Mouse (Mus musculus) cerebellum, adult 18-20 months (tissue): Measurements from ENCODE around the gene Tesmin.

ENCODE experiments used
- DNase-seq, 2 experiments: peaks; one replicate each; pipeline ENCODE4 v3.0.0; 2021

Gene Tesmin

GRCm38 (mm10) chr19:3449248-3449647, 60.6 kb downstream of the Tesmin start:
- no peak for DNase-seq

- no peak for DNase-seq
These were observed 62.1 kb downstream of the Tesmin start for GRCm38 (mm10) chr19:3450714-3451113.

- DNase-seq = peak; percentile 56 to 58
These were observed 62.5 kb downstream of the Tesmin start for GRCm38 (mm10) chr19:3451170-3451569.

GRCm38 (mm10) chr19:3451649-3452048, 63.0 kb downstream of the Tesmin start:
- peak in 1 of 2 experiments; percentile 7 for DNase-seq
